Mouse (Mus musculus) kidney, adult 18-20 months (tissue): ENCODE data around the gene Ppm1d.

ENCODE experiments used
- DNase-seq: peaks from one replicate; pipeline ENCODE4 v3.0.0; 2021

Ppm1d gene

GRCm38 (mm10) chr11:85310713-85311574 is at the start of gene Ppm1d:
Gene Ppm1d, plus strand, starts transcription at chr11:85311244.
- peak; percentile 96 for DNase-seq

- DNase-seq = peak; percentile 28
Observed at GRCm38 (mm10) chr11:85264635-85265034, 46.4 kb upstream of the Ppm1d start.

- DNase-seq = no peak
Observed at GRCm38 (mm10) chr11:85267393-85267792, 43.7 kb upstream of the Ppm1d start.

GRCm38 (mm10) chr11:85270631-85271030 is 40.4 kb upstream of the Ppm1d start:
- peak; percentile 62 for DNase-seq

- no peak for DNase-seq
Observed at GRCm38 (mm10) chr11:85273299-85273698, 37.7 kb upstream of the Ppm1d start.

GRCm38 (mm10) chr11:85275151-85275550 is 35.9 kb upstream of the Ppm1d start:
- DNase-seq = no peak

- DNase-seq = no peak
Observed at GRCm38 (mm10) chr11:85277609-85278008, 33.4 kb upstream of the Ppm1d start.

GRCm38 (mm10) chr11:85278175-85278574 is 32.9 kb upstream of the Ppm1d start:
- DNase-seq = no peak

GRCm38 (mm10) chr11:85281219-85281878 is 29.7 kb upstream of the Ppm1d start:
- DNase-seq = no peak

- no peak for DNase-seq
Observed at GRCm38 (mm10) chr11:85297953-85298352, 13.1 kb upstream of the Ppm1d start.

GRCm38 (mm10) chr11:85299880-85300279 is 11.2 kb upstream of the Ppm1d start:
- DNase-seq = no peak

GRCm38 (mm10) chr11:85301161-85301560 is 9.9 kb upstream of the Ppm1d start:
- DNase-seq = no peak

- no peak for DNase-seq
Observed at GRCm38 (mm10) chr11:85301836-85302235, 9.2 kb upstream of the Ppm1d start.

- DNase-seq = no peak
Observed at GRCm38 (mm10) chr11:85306577-85307260, 4.3 kb upstream of the Ppm1d start.

GRCm38 (mm10) chr11:85308799-85309198 is 2.2 kb upstream of the Ppm1d start:
- DNase-seq = no peak

GRCm38 (mm10) chr11:85310407-85310712 is 684 bp upstream of the Ppm1d start:
- DNase-seq = no peak

- peak; percentile 40 for DNase-seq
Observed at GRCm38 (mm10) chr11:85311645-85312490, 824 bp downstream of the Ppm1d start.

GRCm38 (mm10) chr11:85312818-85313217 is 1.8 kb downstream of the Ppm1d start:
- peak; percentile 50 for DNase-seq

GRCm38 (mm10) chr11:85313361-85313760 is 2.3 kb downstream of the Ppm1d start:
- no peak for DNase-seq

- no peak for DNase-seq
Observed at GRCm38 (mm10) chr11:85323567-85324330, 12.7 kb downstream of the Ppm1d start.

GRCm38 (mm10) chr11:85328717-85329116 is 17.7 kb downstream of the Ppm1d start:
- no peak for DNase-seq
